Mouse (Mus musculus): ENCODE data around the gene Kif13a. TPM values are rescaled to one million over a fixed set of nuclear protein-coding genes. Genes with fewer than 3 reads are reported as not detected.

Gene Kif13a
- polyA plus RNA-seq, 1 experiment from 2014 or later = 7.0 TPM

GRCm38 (mm10) chr13:46822200-46822599 is 107.5 kb downstream of the Kif13a start:
- no peak overlapping the region for H3K27ac ChIP-seq
- no peak overlapping the region for H3K9ac ChIP-seq
- peaks cover 34% of the 10 kb centered on the region for H3K36me3 ChIP-seq (ENCODE audit: poor library complexity, severe bottlenecking)
- H3K4me3 ChIP-seq = no peak overlapping the region
- peaks cover 15% of the 10 kb centered on the region for H3K4me1 ChIP-seq
- no peaks in the 10 kb centered on the region for H3K27me3 ChIP-seq
- 69% methylated on average over 8 of the region's 8 CpGs for WGBS
- ATAC-seq = no peak; the same call in 1 of the 2 replicates
- no peak overlapping the region for H3K4me2 ChIP-seq
- H3K9me3 ChIP-seq (replicated peaks) = no peaks in the 10 kb centered on the region

GRCm38 (mm10) chr13:46819729-46820223 is 109.9 kb downstream of the Kif13a start:
- Histone ChIP-seq H3K4me2 (peak overlapping the region; percentile 43), H3K27me3 (no peaks in the 10 kb centered on the region), H3K4me1 (peaks cover 15% of the 10 kb centered on the region), H3K27ac (peak overlapping the region; percentile 48), H3K4me3 (no peak overlapping the region), H3K36me3 (ENCODE audit: poor library complexity, severe bottlenecking) (peaks cover 23% of the 10 kb centered on the region), H3K9ac (no peak overlapping the region), H3K9me3 (replicated peaks) (no peaks in the 10 kb centered on the region)
- WGBS = 57% methylated on average over 13 of the region's 13 CpGs
- ATAC-seq = peak; percentile 75

- Histone ChIP-seq H3K9ac (no peak overlapping the region), H3K27ac (peak overlapping the region; percentile 48), H3K9me3 (replicated peaks) (no peaks in the 10 kb centered on the region), H3K27me3 (no peaks in the 10 kb centered on the region), H3K36me3 (ENCODE audit: poor library complexity, severe bottlenecking) (peaks cover 19% of the 10 kb centered on the region), H3K4me1 (peaks cover 15% of the 10 kb centered on the region), H3K4me3 (no peak overlapping the region), H3K4me2 (peak overlapping the region; percentile 43)
- 55% methylated on average over 8 of the region's 8 CpGs for WGBS
- ATAC-seq = peak; percentile 38; the same call in 1 of the 2 replicates
Measured at GRCm38 (mm10) chr13:46819202-46819728, 110.4 kb downstream of the Kif13a start.

GRCm38 (mm10) chr13:46818374-46818773 is 111.3 kb downstream of the Kif13a start:
- WGBS = 85% methylated on average over 9 of the region's 9 CpGs
- peaks cover 15% of the 10 kb centered on the region for H3K4me1 ChIP-seq

GRCm38 (mm10) chr13:46812648-46813184 is 117.0 kb downstream of the Kif13a start:
- Histone ChIP-seq H3K9ac (no peak overlapping the region), H3K36me3 (ENCODE audit: poor library complexity, severe bottlenecking) (peaks cover 44% of the 10 kb centered on the region), H3K4me1 (no peaks in the 10 kb centered on the region), H3K4me2 (no peak overlapping the region), H3K27me3 (no peaks in the 10 kb centered on the region), H3K4me3 (no peak overlapping the region), H3K27ac (no peak overlapping the region), H3K9me3 (replicated peaks) (no peaks in the 10 kb centered on the region)
- WGBS = 94% methylated on average over 15 of the region's 15 CpGs
- no peak for ATAC-seq

More at GRCm38 (mm10) chr13:46818374-46818773, 111.3 kb downstream of the Kif13a start:
- H3K36me3 ChIP-seq (ENCODE audit: poor library complexity, severe bottlenecking) = peaks cover 19% of the 10 kb centered on the region
- H3K27ac ChIP-seq = no peak overlapping the region
- H3K9me3 ChIP-seq (replicated peaks) = no peaks in the 10 kb centered on the region
- no peaks in the 10 kb centered on the region for H3K27me3 ChIP-seq
- H3K9ac ChIP-seq = no peak overlapping the region
- no peak overlapping the region for H3K4me3 ChIP-seq
- no peak for ATAC-seq
- no peak overlapping the region for H3K4me2 ChIP-seq

GRCm38 (mm10) chr13:46811696-46812095 is 118.0 kb downstream of the Kif13a start:
- H3K27me3 ChIP-seq = no peaks in the 10 kb centered on the region
- H3K36me3 ChIP-seq (ENCODE audit: poor library complexity, severe bottlenecking) = peaks cover 44% of the 10 kb centered on the region

GRCm38 (mm10) chr13:46810613-46811012 is 119.1 kb downstream of the Kif13a start:
- no peak for ATAC-seq
- peaks cover 45% of the 10 kb centered on the region for H3K36me3 ChIP-seq (ENCODE audit: poor library complexity, severe bottlenecking)
- H3K27me3 ChIP-seq = no peaks in the 10 kb centered on the region
- WGBS = 96% methylated on average over 17 of the region's 17 CpGs
- no peak overlapping the region for H3K9ac ChIP-seq
- no peak overlapping the region for H3K4me2 ChIP-seq
- no peak overlapping the region for H3K27ac ChIP-seq
- no peak overlapping the region for H3K4me3 ChIP-seq
- H3K4me1 ChIP-seq = no peaks in the 10 kb centered on the region
- H3K9me3 ChIP-seq (replicated peaks) = no peaks in the 10 kb centered on the region

More at GRCm38 (mm10) chr13:46811696-46812095, 118.0 kb downstream of the Kif13a start:
- ATAC-seq = no peak
- Histone ChIP-seq H3K4me2 (no peak overlapping the region), H3K9ac (no peak overlapping the region), H3K4me1 (no peaks in the 10 kb centered on the region), H3K27ac (no peak overlapping the region), H3K4me3 (no peak overlapping the region), H3K9me3 (replicated peaks) (no peaks in the 10 kb centered on the region)
- 67% methylated on average over 9 of the region's 9 CpGs for WGBS

GRCm38 (mm10) chr13:46810098-46810497 is 119.6 kb downstream of the Kif13a start:
- H3K36me3 ChIP-seq (ENCODE audit: poor library complexity, severe bottlenecking) = peaks cover 48% of the 10 kb centered on the region
- H3K9ac ChIP-seq = no peak overlapping the region
- no peaks in the 10 kb centered on the region for H3K4me1 ChIP-seq
- H3K4me2 ChIP-seq = no peak overlapping the region
- no peak overlapping the region for H3K27ac ChIP-seq
- H3K4me3 ChIP-seq = no peak overlapping the region
- ATAC-seq = no peak
- 93% methylated on average over 12 of the region's 12 CpGs for WGBS
- H3K27me3 ChIP-seq = no peaks in the 10 kb centered on the region
- H3K9me3 ChIP-seq (replicated peaks) = no peaks in the 10 kb centered on the region

- no peak for ATAC-seq
- H3K9ac ChIP-seq = no peak overlapping the region
- peaks cover 30% of the 10 kb centered on the region for H3K36me3 ChIP-seq (ENCODE audit: poor library complexity, severe bottlenecking)
- no peaks in the 10 kb centered on the region for H3K27me3 ChIP-seq
- H3K9me3 ChIP-seq (replicated peaks) = no peaks in the 10 kb centered on the region
- no peak overlapping the region for H3K27ac ChIP-seq
- no peak overlapping the region for H3K4me3 ChIP-seq
- H3K4me1 ChIP-seq = no peaks in the 10 kb centered on the region
- no peak overlapping the region for H3K4me2 ChIP-seq
- 78% methylated on average over 11 of the region's 11 CpGs for WGBS
Measured at GRCm38 (mm10) chr13:46807901-46808300, 121.8 kb downstream of the Kif13a start.

GRCm38 (mm10) chr13:46801196-46801595 is 128.5 kb downstream of the Kif13a start:
- Histone ChIP-seq H3K36me3 (ENCODE audit: poor library complexity, severe bottlenecking) (peaks cover 34% of the 10 kb centered on the region; the same call in 1 of the 2 replicates), H3K9me3 (replicated peaks) (no peaks in the 10 kb centered on the region), H3K4me2 (no peak overlapping the region), H3K27me3 (no peaks in the 10 kb centered on the region), H3K4me3 (no peak overlapping the region), H3K4me1 (no peaks in the 10 kb centered on the region), H3K9ac (no peak overlapping the region), H3K27ac (no peak overlapping the region)
- 96% methylated on average over 13 of the region's 13 CpGs for WGBS
- no peak for ATAC-seq

GRCm38 (mm10) chr13:46798156-46798555 is 131.5 kb downstream of the Kif13a start:
- Histone ChIP-seq H3K9me3 (replicated peaks) (no peaks in the 10 kb centered on the region), H3K4me3 (no peak overlapping the region), H3K27me3 (no peaks in the 10 kb centered on the region), H3K4me2 (no peak overlapping the region), H3K27ac (no peak overlapping the region), H3K4me1 (no peaks in the 10 kb centered on the region), H3K36me3 (ENCODE audit: poor library complexity, severe bottlenecking) (peaks cover 44% of the 10 kb centered on the region), H3K9ac (no peak overlapping the region)
- 48% methylated on average over 4 of the region's 4 CpGs for WGBS
- no peak for ATAC-seq

GRCm38 (mm10) chr13:46796381-46796780 is 133.3 kb downstream of the Kif13a start:
- no peak overlapping the region for H3K4me2 ChIP-seq
- no peak for ATAC-seq
- no peak overlapping the region for H3K27ac ChIP-seq
- WGBS = 93% methylated on average over 1 of the region's 1 CpGs
- H3K4me3 ChIP-seq = no peak overlapping the region
- no peaks in the 10 kb centered on the region for H3K4me1 ChIP-seq
- H3K27me3 ChIP-seq = no peaks in the 10 kb centered on the region
- no peaks in the 10 kb centered on the region for H3K9me3 ChIP-seq (replicated peaks)
- H3K9ac ChIP-seq = no peak overlapping the region
- H3K36me3 ChIP-seq (ENCODE audit: poor library complexity, severe bottlenecking) = peaks cover 42% of the 10 kb centered on the region

- no peaks in the 10 kb centered on the region for H3K27me3 ChIP-seq
- H3K9ac ChIP-seq = no peak overlapping the region
- ATAC-seq = no peak
- peaks cover 41% of the 10 kb centered on the region for H3K36me3 ChIP-seq (ENCODE audit: poor library complexity, severe bottlenecking)
- no peak overlapping the region for H3K27ac ChIP-seq
- WGBS = 75% methylated on average over 13 of the region's 13 CpGs
- H3K4me1 ChIP-seq = no peaks in the 10 kb centered on the region
- no peaks in the 10 kb centered on the region for H3K9me3 ChIP-seq (replicated peaks)
- no peak overlapping the region for H3K4me2 ChIP-seq
- H3K4me3 ChIP-seq = no peak overlapping the region
Measured at GRCm38 (mm10) chr13:46793824-46794223, 135.8 kb downstream of the Kif13a start.
